Mouse (Mus musculus): ENCODE measurements at regions not wholly inside any gene's neighbourhood (a gene's known extent, or its start where the extent isn't known, plus 50 kb on each side); places are given as distances from the start of the nearest gene placed in this dataset.
A peak's percentile ranks its signal among the peaks of the same experiment; 100 is the strongest.

DNA sequence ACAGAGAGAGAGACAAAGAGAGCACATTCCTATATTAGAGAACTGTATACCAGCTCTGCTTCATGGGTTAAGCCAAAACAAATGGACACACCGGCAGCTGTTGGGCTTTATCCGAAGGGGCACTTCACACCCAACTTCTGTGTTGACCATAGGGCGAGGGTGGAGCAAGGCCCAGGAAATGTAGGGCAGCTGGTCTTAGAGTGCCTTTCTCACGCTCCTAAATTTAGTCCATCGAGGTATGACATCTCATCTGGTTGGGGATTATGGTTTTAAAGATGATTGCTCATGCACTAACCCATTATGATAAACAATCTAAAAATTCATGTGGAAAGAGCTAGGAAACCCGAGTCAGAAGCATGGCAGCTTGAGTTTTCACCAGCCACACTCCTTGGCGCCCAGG lies 63.6 kb upstream of the Ralgps2 start:
- no peaks in the 10 kb centered on the region for H3K9me3 ChIP-seq (ENCODE audit: control insufficient read depth, low read length)
- no peak overlapping the region for H3K4me2 ChIP-seq (ENCODE audit: low read length)
- H3K27ac ChIP-seq (ENCODE audit: low read depth, low read length), result no peak overlapping the region
- no peaks in the 10 kb centered on the region for H3K36me3 ChIP-seq (ENCODE audit: control insufficient read depth, insufficient read depth, low read length)
- H3K27me3 ChIP-seq (replicated peaks; ENCODE audit: control insufficient read depth, insufficient read depth, low read length), result no peaks in the 10 kb centered on the region
- H3K4me3 ChIP-seq (ENCODE audit: low read length), result no peak overlapping the region
- no peak for ATAC-seq
- H3K4me1 ChIP-seq (ENCODE audit: control insufficient read depth, insufficient read depth, low read depth, low read length), result no peaks in the 10 kb centered on the region
- no peak overlapping the region for H3K9ac ChIP-seq (ENCODE audit: low read depth, low read length)
- WGBS, result 91% methylated on average over 7 of the region's 7 CpGs

DNA sequence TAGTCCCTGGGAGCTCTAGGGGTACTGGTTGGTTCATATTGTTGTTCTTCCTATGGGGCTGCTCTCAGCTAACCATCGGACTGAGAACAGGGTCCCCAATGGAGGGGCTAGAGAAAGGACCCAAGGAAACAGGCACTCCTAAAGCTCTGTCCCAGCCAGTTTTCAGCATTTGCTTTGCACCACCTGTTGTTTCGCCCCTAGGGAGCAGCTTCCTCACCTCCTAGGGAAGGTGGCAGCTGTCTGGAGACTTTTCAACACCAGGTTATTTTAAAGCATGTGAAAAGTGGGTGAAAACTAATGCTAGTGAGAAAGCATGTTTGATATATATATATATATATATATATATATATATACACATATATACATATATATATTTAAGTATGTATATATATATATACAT lies 62.8 kb upstream of the Ralgps2 start:
- Histone ChIP-seq H3K9me3 (ENCODE audit: control insufficient read depth, low read length) (no peaks in the 10 kb centered on the region), H3K4me1 (ENCODE audit: control insufficient read depth, insufficient read depth, low read depth, low read length) (peaks cover 6% of the 10 kb centered on the region), H3K4me2 (ENCODE audit: low read length) (no peak overlapping the region), H3K27me3 (replicated peaks; ENCODE audit: control insufficient read depth, insufficient read depth, low read length) (no peaks in the 10 kb centered on the region), H3K36me3 (ENCODE audit: control insufficient read depth, insufficient read depth, low read length) (no peaks in the 10 kb centered on the region), H3K4me3 (ENCODE audit: low read length) (no peak overlapping the region), H3K27ac (ENCODE audit: low read depth, low read length) (no peak overlapping the region), H3K9ac (ENCODE audit: low read depth, low read length) (no peak overlapping the region)
- ATAC-seq, result no peak
- WGBS, result 96% methylated on average over 2 of the region's 2 CpGs

- H3K4me1 ChIP-seq (ENCODE audit: control insufficient read depth, insufficient read depth, low read depth, low read length), result peaks cover 16% of the 10 kb centered on the region
Measured at GRCm38 (mm10) chr1:157001008-157001660, 61.7 kb upstream of the Ralgps2 start.

DNA sequence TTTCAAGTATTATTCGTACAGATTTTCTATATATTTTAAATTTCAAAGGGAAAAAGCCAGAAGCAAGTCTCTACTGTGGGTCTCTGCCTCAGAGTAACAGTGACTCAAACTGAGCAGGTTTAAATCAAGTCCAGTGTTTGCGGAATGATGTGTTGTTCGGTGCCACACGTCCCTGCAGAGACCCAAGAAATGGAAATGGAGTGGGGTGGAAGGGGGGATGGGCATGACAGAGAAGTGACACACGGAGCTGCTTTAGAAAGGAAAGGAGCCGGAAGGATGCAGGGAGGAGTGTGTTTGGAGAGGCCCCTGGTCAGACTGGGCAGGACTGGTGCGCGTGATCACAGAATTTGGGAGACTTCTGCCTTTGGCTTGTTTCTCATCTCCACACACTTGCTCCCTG lies 60.5 kb upstream of the Ralgps2 start:
- peaks cover 16% of the 10 kb centered on the region for H3K4me1 ChIP-seq (ENCODE audit: control insufficient read depth, insufficient read depth, low read depth, low read length)
- no peaks in the 10 kb centered on the region for H3K27me3 ChIP-seq (replicated peaks; ENCODE audit: control insufficient read depth, insufficient read depth, low read length)
- H3K9ac ChIP-seq (ENCODE audit: low read depth, low read length), result no peak overlapping the region
- no peak overlapping the region for H3K27ac ChIP-seq (ENCODE audit: low read depth, low read length)
- H3K4me2 ChIP-seq (ENCODE audit: low read length), result no peak overlapping the region
- no peaks in the 10 kb centered on the region for H3K36me3 ChIP-seq (ENCODE audit: control insufficient read depth, insufficient read depth, low read length)
- H3K9me3 ChIP-seq (ENCODE audit: control insufficient read depth, low read length), result no peaks in the 10 kb centered on the region
- ATAC-seq, result no peak
- WGBS, result 45% methylated on average over 8 of the region's 8 CpGs
- H3K4me3 ChIP-seq (ENCODE audit: low read length), result no peak overlapping the region

More at GRCm38 (mm10) chr1:157001008-157001660, 61.7 kb upstream of the Ralgps2 start:
- WGBS, result 65% methylated on average over 6 of the region's 6 CpGs
- ATAC-seq, result no peak
- no peak overlapping the region for H3K4me2 ChIP-seq (ENCODE audit: low read length)
- no peak overlapping the region for H3K27ac ChIP-seq (ENCODE audit: low read depth, low read length)
- H3K27me3 ChIP-seq (replicated peaks; ENCODE audit: control insufficient read depth, insufficient read depth, low read length), result no peaks in the 10 kb centered on the region
- no peaks in the 10 kb centered on the region for H3K9me3 ChIP-seq (ENCODE audit: control insufficient read depth, low read length)
- H3K4me3 ChIP-seq (ENCODE audit: low read length), result no peak overlapping the region
- H3K36me3 ChIP-seq (ENCODE audit: control insufficient read depth, insufficient read depth, low read length), result no peaks in the 10 kb centered on the region
- H3K9ac ChIP-seq (ENCODE audit: low read depth, low read length), result no peak overlapping the region

GRCm38 (mm10) chr1:156999272-156999671 lies 59.8 kb upstream of the Ralgps2 start:
- Histone ChIP-seq H3K9me3 (ENCODE audit: control insufficient read depth, low read length) (no peaks in the 10 kb centered on the region), H3K27ac (ENCODE audit: low read depth, low read length) (no peak overlapping the region)

GRCm38 (mm10) chr1:156997476-156998305 lies 58.3 kb upstream of the Ralgps2 start:
- no peaks in the 10 kb centered on the region for H3K9me3 ChIP-seq (ENCODE audit: control insufficient read depth, low read length)
- H3K27ac ChIP-seq (ENCODE audit: low read depth, low read length), result peak overlapping the region; percentile 54
- no peaks in the 10 kb centered on the region for H3K27me3 ChIP-seq (replicated peaks; ENCODE audit: control insufficient read depth, insufficient read depth, low read length)
- H3K36me3 ChIP-seq (ENCODE audit: control insufficient read depth, insufficient read depth, low read length), result no peaks in the 10 kb centered on the region
- no peak overlapping the region for H3K4me3 ChIP-seq (ENCODE audit: low read length)
- peak; percentile 65 for ATAC-seq
- H3K9ac ChIP-seq (ENCODE audit: low read depth, low read length), result no peak overlapping the region
- H3K4me1 ChIP-seq (ENCODE audit: control insufficient read depth, insufficient read depth, low read depth, low read length), result peaks cover 16% of the 10 kb centered on the region
- WGBS, result 16% methylated on average over 12 of the region's 12 CpGs
- no peak overlapping the region; the same call in 1 of the 2 replicates for H3K4me2 ChIP-seq (ENCODE audit: low read length)

More at GRCm38 (mm10) chr1:156999272-156999671, 59.8 kb upstream of the Ralgps2 start:
- no peaks in the 10 kb centered on the region for H3K27me3 ChIP-seq (replicated peaks; ENCODE audit: control insufficient read depth, insufficient read depth, low read length)
- 77% methylated on average over 8 of the region's 8 CpGs for WGBS
- no peak overlapping the region for H3K4me2 ChIP-seq (ENCODE audit: low read length)
- no peaks in the 10 kb centered on the region for H3K36me3 ChIP-seq (ENCODE audit: control insufficient read depth, insufficient read depth, low read length)
- ATAC-seq, result no peak
- H3K4me1 ChIP-seq (ENCODE audit: control insufficient read depth, insufficient read depth, low read depth, low read length), result peaks cover 16% of the 10 kb centered on the region
- no peak overlapping the region for H3K4me3 ChIP-seq (ENCODE audit: low read length)
- H3K9ac ChIP-seq (ENCODE audit: low read depth, low read length), result no peak overlapping the region

DNA sequence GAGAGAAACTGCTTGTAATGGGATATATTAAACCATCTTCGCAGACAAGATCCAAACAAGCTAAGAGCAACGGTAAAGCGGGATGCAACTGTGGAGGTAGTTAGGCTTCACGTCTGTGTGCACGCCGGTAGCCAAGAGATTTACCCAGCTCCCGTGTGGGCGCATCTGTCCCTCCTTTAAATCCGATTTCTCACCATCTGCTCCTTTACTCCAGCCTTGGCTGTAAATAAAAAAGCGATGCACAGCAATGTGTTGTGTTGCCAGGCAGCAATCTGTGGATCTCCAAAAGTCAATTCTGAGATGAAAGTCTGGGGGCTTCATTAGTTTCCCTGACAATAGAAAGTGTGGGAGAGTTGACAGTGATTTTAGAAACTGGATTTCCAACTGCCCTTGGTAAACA lies 57.6 kb upstream of the Ralgps2 start:
- no peak overlapping the region for H3K4me3 ChIP-seq (ENCODE audit: low read length)

GRCm38 (mm10) chr1:156996084-156996880 lies 56.9 kb upstream of the Ralgps2 start:
- no peak overlapping the region for H3K4me2 ChIP-seq (ENCODE audit: low read length)
- H3K4me1 ChIP-seq (ENCODE audit: control insufficient read depth, insufficient read depth, low read depth, low read length), result peaks cover 16% of the 10 kb centered on the region
- no peaks in the 10 kb centered on the region for H3K9me3 ChIP-seq (ENCODE audit: control insufficient read depth, low read length)
- H3K27me3 ChIP-seq (replicated peaks; ENCODE audit: control insufficient read depth, insufficient read depth, low read length), result no peaks in the 10 kb centered on the region
- no peak for ATAC-seq
- peak overlapping the region; percentile 44; the same call in 1 of the 2 replicates for H3K27ac ChIP-seq (ENCODE audit: low read depth, low read length)
- H3K36me3 ChIP-seq (ENCODE audit: control insufficient read depth, insufficient read depth, low read length), result no peaks in the 10 kb centered on the region
- H3K4me3 ChIP-seq (ENCODE audit: low read length), result no peak overlapping the region
- WGBS, result 79% methylated on average over 10 of the region's 10 CpGs
- no peak overlapping the region for H3K9ac ChIP-seq (ENCODE audit: low read depth, low read length)

More for the DNA sequence above, 57.6 kb upstream of the Ralgps2 start:
- Histone ChIP-seq H3K4me2 (ENCODE audit: low read length) (no peak overlapping the region; the same call in 1 of the 2 replicates), H3K9ac (ENCODE audit: low read depth, low read length) (peak overlapping the region; percentile 22; the same call in 1 of the 2 replicates), H3K36me3 (ENCODE audit: control insufficient read depth, insufficient read depth, low read length) (no peaks in the 10 kb centered on the region), H3K4me1 (ENCODE audit: control insufficient read depth, insufficient read depth, low read depth, low read length) (peaks cover 16% of the 10 kb centered on the region), H3K27ac (ENCODE audit: low read depth, low read length) (peak overlapping the region; percentile 54), H3K27me3 (replicated peaks; ENCODE audit: control insufficient read depth, insufficient read depth, low read length) (no peaks in the 10 kb centered on the region), H3K9me3 (ENCODE audit: control insufficient read depth, low read length) (no peaks in the 10 kb centered on the region)
- WGBS, result 29% methylated on average over 10 of the region's 10 CpGs
- peak; percentile 59 for ATAC-seq
